In the genomic region with DNA sequence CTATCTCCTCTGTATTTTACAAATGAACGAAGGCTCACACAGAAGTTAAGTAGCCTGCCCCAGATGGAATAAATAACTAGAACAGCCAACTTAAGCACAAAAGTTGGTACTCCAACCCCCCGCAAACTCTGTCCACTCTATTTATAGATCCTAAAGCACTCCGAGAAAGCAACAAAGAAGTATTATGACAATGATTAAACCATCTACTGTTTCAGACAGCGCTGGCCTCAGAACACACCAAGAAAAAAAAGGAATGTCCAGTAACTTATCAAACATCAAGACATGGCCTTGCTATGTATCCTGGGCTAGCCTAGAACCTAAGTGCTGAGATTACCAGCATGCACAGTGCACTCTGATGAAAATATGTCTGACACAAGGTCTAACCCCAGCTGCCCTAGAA, we compare ENCODE assay signal across 9 mouse cellular contexts. TPM values are rescaled to one million over a fixed set of nuclear protein-coding genes. Genes with fewer than 3 reads are reported as not detected.
DNase-seq lines count a peak whose midpoint lies in the region; ATAC-seq and TF ChIP-seq lines count a peak whose summit lies in the region.
"Had no signal": no experiment of that assay in that cellular context is flagged by ENCODE, and none has a peak within 500 bp of the region (broad histone marks: within the 10 kb centered on the region; RNA-seq: fewer than 3 reads in every experiment).

No protein-coding gene starts in this region.

- ATAC-seq in forebrain, embryonic 15.5 days (replicated peaks): no peak
- no peak for ATAC-seq in liver, embryonic 13.5 days (ENCODE audit: low read depth)
- ATAC-seq in megakaryocyte-erythroid progenitor cell, adult 5-6 weeks (replicated peaks; ENCODE audit: low FRiP score, low TSS enrichment, poor library complexity, severe bottlenecking): no peak

- intact Hi-C loops in heart, adult 2 months (cut with DNase I): loop anchor here (2.0 to 5.0 kb wide), 2 partner anchors 29 to 55 kb away; no protein-coding TSS in a partner anchor
- intact Hi-C loops in heart, postnatal 36 days (cut with DNase I): loop anchor here (2.0 kb wide), 1 partner anchor 57 kb away; no protein-coding TSS in a partner anchor

- WGBS in heart, adult 2 months: 49% methylated on average over 4 of the region's 4 CpGs
- WGBS in forebrain, embryonic 15.5 days: 90% methylated on average over 4 of the region's 4 CpGs
- WGBS in liver, embryonic 13.5 days (ENCODE audit: insufficient replicate concordance): 80% methylated on average over 4 of the region's 4 CpGs

- H3K79me2 ChIP-seq in heart, adult 2 months (replicated peaks; ENCODE audit: control insufficient read depth, insufficient read depth, low read length): peaks cover 2% of the 10 kb centered on the region; the same call in 1 of the 2 replicates

- peak overlapping the region; percentile 84 for H3K4me2 ChIP-seq in forebrain, embryonic 15.5 days (replicated peaks)
- peak overlapping the region; percentile 82 for H3K4me2 ChIP-seq in liver, embryonic 13.5 days

- no peak overlapping the region for H3K9ac ChIP-seq in heart, adult 2 months (ENCODE audit: low read depth, low read length)
- H3K9ac ChIP-seq in forebrain, embryonic 15.5 days (replicated peaks): no peak overlapping the region
- H3K9ac ChIP-seq in liver, embryonic 13.5 days: peak overlapping the region; percentile 90

- peaks cover 4% of the 10 kb centered on the region for H3K36me3 ChIP-seq in heart, adult 2 months (ENCODE audit: control insufficient read depth, insufficient read depth, low read length)
- H3K36me3 ChIP-seq in forebrain, embryonic 15.5 days: peaks cover 18% of the 10 kb centered on the region
- H3K36me3 ChIP-seq in liver, embryonic 13.5 days: peaks cover 29% of the 10 kb centered on the region

- H3K4me3 ChIP-seq in heart, adult 2 months: peak overlapping the region; percentile 90
- peak overlapping the region; percentile 61 for H3K4me3 ChIP-seq in forebrain, embryonic 15.5 days
- H3K4me3 ChIP-seq in liver, embryonic 13.5 days (replicated peaks): peak overlapping the region; percentile 88

- DNase-seq in heart, adult 2 months: no peak
- DNase-seq in heart, postnatal 36 days: no peak
- peak; percentile 12 for DNase-seq in CD4-positive helper T cell, adult 2 months (ENCODE audit: low read depth, low spot score)
- DNase-seq in liver, embryonic 13.5 days: no peak
- no peak for DNase-seq in adrenal gland, adult (ENCODE audit: inconsistent age in 2 of 2, low spot score in 1 of 2)
- DNase-seq in T-cell, adult 2 months (ENCODE audit: low spot score): no peak

- TF ChIP-seq EP300 in heart, adult 2 months (IDR thresholded peaks at IDR 0.05; ENCODE audit: insufficient read depth, low read depth, low read length): no peak

- no peak overlapping the region for H3K27ac ChIP-seq in heart, adult 2 months
- H3K27ac ChIP-seq in forebrain, embryonic 15.5 days (replicated peaks): no peak overlapping the region
- H3K27ac ChIP-seq in liver, embryonic 13.5 days: no peak overlapping the region

- H3K4me1 ChIP-seq in heart, adult 2 months (ENCODE audit: control insufficient read depth, insufficient read depth, low read length): peaks cover 4% of the 10 kb centered on the region
- peaks cover 22% of the 10 kb centered on the region for H3K4me1 ChIP-seq in forebrain, embryonic 15.5 days
- H3K4me1 ChIP-seq in liver, embryonic 13.5 days (replicated peaks): peaks cover 30% of the 10 kb centered on the region

- no peaks in the 10 kb centered on the region for H3K27me3 ChIP-seq in heart, adult 2 months (ENCODE audit: control insufficient read depth, insufficient read depth, low read length)
- no peaks in the 10 kb centered on the region for H3K27me3 ChIP-seq in forebrain, embryonic 15.5 days
- no peaks in the 10 kb centered on the region for H3K27me3 ChIP-seq in liver, embryonic 13.5 days

- TF ChIP-seq POLR2A in heart, adult 2 months (IDR thresholded peaks at IDR 0.05; ENCODE audit: insufficient read depth, low read depth, low read length): no peak

- no peaks in the 10 kb centered on the region for H3K9me3 ChIP-seq in forebrain, embryonic 15.5 days
- H3K9me3 ChIP-seq in liver, embryonic 13.5 days (replicated peaks): no peaks in the 10 kb centered on the region

- no peak for TF ChIP-seq CTCF in heart, adult 2 months (IDR thresholded peaks at IDR 0.05)

RNA-seq across cellular contexts. Expression of gene Timm17a, which starts 1.4 kb away (rescaled TPM):
- 100 to 1,000 TPM; 325 to 370 TPM for total RNA-seq in heart, adult 2 months (2021)
- 185 and 239 TPM in 2 replicates for polyA plus RNA-seq in heart, adult 2 months (2012; rRNA removed)
- 100 to 1,000 TPM; 366 to 397 TPM for total RNA-seq in heart, postnatal 36 days (2021)
- 141 and 151 TPM in 2 replicates for polyA plus RNA-seq in forebrain, embryonic 15.5 days (2015; fragmentation: Nextera tagmentation; extraction: Ambion mirVana)
- 203 and 204 TPM in 2 replicates for polyA plus RNA-seq in liver, embryonic 13.5 days (2015; fragmentation: Nextera tagmentation; extraction: Ambion mirVana)
- 98.7 and 119 TPM in 2 replicates for total RNA-seq in megakaryocyte-erythroid progenitor cell, adult 5-6 weeks (2014; fragmentation: Nextera tagmentation)
- total RNA-seq in megakaryocyte-erythroid progenitor cell, adult 5-6 weeks (2017): 34.5 and 46.8 TPM in 2 replicates

RNA-seq across cellular contexts. Expression of gene Lmod1, which starts 12.4 kb away (rescaled TPM):
- 1 to 10 TPM; 3.7 to 4.7 TPM for total RNA-seq in heart, adult 2 months (2021)
- polyA plus RNA-seq in heart, adult 2 months (2012; rRNA removed): 4.8 and 6.4 TPM in 2 replicates
- 1 to 10 TPM; 2.9 to 3.7 TPM for total RNA-seq in heart, postnatal 36 days (2021)
- 0.27 and 0.42 TPM in 2 replicates for polyA plus RNA-seq in forebrain, embryonic 15.5 days (2015; fragmentation: Nextera tagmentation; extraction: Ambion mirVana)
- polyA plus RNA-seq in liver, embryonic 13.5 days (2015; fragmentation: Nextera tagmentation; extraction: Ambion mirVana): 0.09 and 0.10 TPM in 2 replicates
- total RNA-seq in megakaryocyte-erythroid progenitor cell, adult 5-6 weeks (2014; fragmentation: Nextera tagmentation): not detected in 2 replicates
- not detected in 2 replicates for total RNA-seq in megakaryocyte-erythroid progenitor cell, adult 5-6 weeks (2017)

RNA-seq across cellular contexts. Expression of gene Rnpep, which starts 28.3 kb away (rescaled TPM):
- 10 to 100 TPM; 20.0 to 22.6 TPM for total RNA-seq in heart, adult 2 months (2021)
- polyA plus RNA-seq in heart, adult 2 months (2012; rRNA removed): 14.0 and 14.4 TPM in 2 replicates
- total RNA-seq in heart, postnatal 36 days (2021): 10 to 100 TPM; 20.5 to 26.7 TPM
- 96.0 and 98.8 TPM in 2 replicates for polyA plus RNA-seq in forebrain, embryonic 15.5 days (2015; fragmentation: Nextera tagmentation; extraction: Ambion mirVana)
- polyA plus RNA-seq in liver, embryonic 13.5 days (2015; fragmentation: Nextera tagmentation; extraction: Ambion mirVana): 29.4 and 31.4 TPM in 2 replicates
- total RNA-seq in megakaryocyte-erythroid progenitor cell, adult 5-6 weeks (2014; fragmentation: Nextera tagmentation): 29.7 and 53.8 TPM in 2 replicates
- 19.1 and 22.6 TPM in 2 replicates for total RNA-seq in megakaryocyte-erythroid progenitor cell, adult 5-6 weeks (2017)

RNA-seq across cellular contexts. Expression of gene Elf3, which starts 53.8 kb away (rescaled TPM):
- total RNA-seq in heart, adult 2 months (2021): not detected
- polyA plus RNA-seq in heart, adult 2 months (2012; rRNA removed): 2.0 TPM in 1 of 2 replicates, not detected in the other
- total RNA-seq in heart, postnatal 36 days (2021): not detected
- 0.28 and 0.43 TPM in 2 replicates for polyA plus RNA-seq in forebrain, embryonic 15.5 days (2015; fragmentation: Nextera tagmentation; extraction: Ambion mirVana)
- 1.2 and 1.5 TPM in 2 replicates for polyA plus RNA-seq in liver, embryonic 13.5 days (2015; fragmentation: Nextera tagmentation; extraction: Ambion mirVana)
- total RNA-seq in megakaryocyte-erythroid progenitor cell, adult 5-6 weeks (2014; fragmentation: Nextera tagmentation): not detected in 2 replicates
- total RNA-seq in megakaryocyte-erythroid progenitor cell, adult 5-6 weeks (2017): not detected in 2 replicates
- total RNA-seq: left cerebral cortex, postnatal 36 days had no signal
